Mouse (Mus musculus): Measurements from ENCODE around the gene Klrb1b.

- TF ChIP-seq CHD2 (IDR thresholded peaks at IDR 0.05; ENCODE audit: low read depth, low read length) (no peak), ZNF384 (IDR thresholded peaks at IDR 0.05; ENCODE audit: low read depth, low read length) (no peak), MAFK (IDR thresholded peaks at IDR 0.05; ENCODE audit: insufficient read depth, low read depth, low read length) (no peak), ZC3H11A (IDR thresholded peaks at IDR 0.05; ENCODE audit: borderline replicate concordance, low read depth, low read length) (no peak)
These were observed 37.0 kb downstream of the Klrb1b start, which contains the start of gene Klrb1c for GRCm38 (mm10) chr6:128789115-128789514.

All from ES-E14 (cell line).